Mouse (Mus musculus): Measurements from ENCODE around the gene Ankdd1a. TPM values are rescaled to one million over a fixed set of nuclear protein-coding genes. Genes with fewer than 3 reads are reported as not detected.
A peak's percentile ranks its signal among the peaks of the same experiment; 100 is the strongest.

Ankdd1a gene
- polyA plus RNA-seq, 1 experiment from 2014 or later: not detected

DNA sequence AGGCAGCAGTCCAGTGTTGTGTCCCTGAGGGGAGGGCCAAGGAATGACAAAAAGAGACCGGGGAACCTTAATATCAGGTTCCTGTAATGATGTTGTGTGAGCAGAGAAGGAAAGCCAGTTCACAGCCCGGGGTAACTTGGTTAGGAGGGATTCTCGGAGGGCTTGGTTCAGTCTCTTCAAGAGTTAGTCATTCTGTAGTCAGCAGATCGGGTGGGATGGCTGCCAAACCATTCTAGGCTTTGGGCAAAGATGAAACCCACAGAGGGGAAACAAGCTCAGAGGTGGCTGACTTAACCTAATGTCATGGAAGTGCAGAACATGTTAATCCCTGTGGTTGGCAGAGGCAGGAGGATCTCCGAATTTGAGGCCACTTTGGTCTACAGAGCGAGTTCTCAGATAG lies 55.8 kb downstream of the Ankdd1a start:
- H3K27me3 ChIP-seq (ENCODE audit: control insufficient read depth, insufficient read depth, low read length): no peaks in the 10 kb centered on the region
- H3K4me1 ChIP-seq (ENCODE audit: control insufficient read depth, insufficient read depth, low read length): peaks cover 15% of the 10 kb centered on the region
- ATAC-seq (replicated peaks; ENCODE audit: extremely low read depth, insufficient read depth, low FRiP score): no peak
- no peaks in the 10 kb centered on the region for H3K9me3 ChIP-seq (replicated peaks; ENCODE audit: control insufficient read depth, low read length)
- no peak overlapping the region for H3K9ac ChIP-seq (ENCODE audit: low read length)
- peaks cover 10% of the 10 kb centered on the region for H3K36me3 ChIP-seq (ENCODE audit: control insufficient read depth, insufficient read depth)
- 87% methylated on average over 6 of the region's 6 CpGs for WGBS
- no peak overlapping the region for H3K27ac ChIP-seq (ENCODE audit: low read length)
- H3K4me2 ChIP-seq (ENCODE audit: low read depth, low read length): no peak overlapping the region
- no peak overlapping the region for H3K4me3 ChIP-seq (ENCODE audit: low read length)

DNA sequence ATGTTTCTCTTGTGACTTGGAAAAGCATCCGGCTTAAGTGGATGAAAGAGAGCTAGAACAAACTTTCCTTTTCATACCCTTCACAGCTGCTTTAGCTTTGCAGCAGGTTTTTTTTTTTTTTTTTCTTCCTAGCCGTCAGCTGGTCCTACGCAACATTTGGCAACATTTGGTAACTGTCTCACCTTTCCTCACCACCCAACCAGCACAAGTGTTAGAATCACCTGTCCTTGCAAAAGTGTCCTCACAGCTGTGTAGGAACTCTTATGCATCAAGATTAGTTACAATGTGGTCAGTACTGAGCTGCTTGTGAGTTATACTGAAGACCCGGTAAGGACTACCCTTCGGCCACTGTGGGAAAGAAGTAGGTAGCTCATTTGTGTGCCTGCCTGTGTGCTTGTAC lies 57.4 kb downstream of the Ankdd1a start:
- Histone ChIP-seq H3K27ac (ENCODE audit: low read length) (no peak overlapping the region), H3K9me3 (replicated peaks; ENCODE audit: control insufficient read depth, low read length) (no peaks in the 10 kb centered on the region), H3K4me3 (ENCODE audit: low read length) (no peak overlapping the region), H3K9ac (ENCODE audit: low read length) (no peak overlapping the region), H3K27me3 (ENCODE audit: control insufficient read depth, insufficient read depth, low read length) (no peaks in the 10 kb centered on the region), H3K4me2 (ENCODE audit: low read depth, low read length) (no peak overlapping the region), H3K36me3 (ENCODE audit: control insufficient read depth, insufficient read depth) (peaks cover 10% of the 10 kb centered on the region), H3K4me1 (ENCODE audit: control insufficient read depth, insufficient read depth, low read length) (peaks cover 15% of the 10 kb centered on the region)
- 69% methylated on average over 5 of the region's 5 CpGs for WGBS
- no peak for ATAC-seq (replicated peaks; ENCODE audit: extremely low read depth, insufficient read depth, low FRiP score)

DNA sequence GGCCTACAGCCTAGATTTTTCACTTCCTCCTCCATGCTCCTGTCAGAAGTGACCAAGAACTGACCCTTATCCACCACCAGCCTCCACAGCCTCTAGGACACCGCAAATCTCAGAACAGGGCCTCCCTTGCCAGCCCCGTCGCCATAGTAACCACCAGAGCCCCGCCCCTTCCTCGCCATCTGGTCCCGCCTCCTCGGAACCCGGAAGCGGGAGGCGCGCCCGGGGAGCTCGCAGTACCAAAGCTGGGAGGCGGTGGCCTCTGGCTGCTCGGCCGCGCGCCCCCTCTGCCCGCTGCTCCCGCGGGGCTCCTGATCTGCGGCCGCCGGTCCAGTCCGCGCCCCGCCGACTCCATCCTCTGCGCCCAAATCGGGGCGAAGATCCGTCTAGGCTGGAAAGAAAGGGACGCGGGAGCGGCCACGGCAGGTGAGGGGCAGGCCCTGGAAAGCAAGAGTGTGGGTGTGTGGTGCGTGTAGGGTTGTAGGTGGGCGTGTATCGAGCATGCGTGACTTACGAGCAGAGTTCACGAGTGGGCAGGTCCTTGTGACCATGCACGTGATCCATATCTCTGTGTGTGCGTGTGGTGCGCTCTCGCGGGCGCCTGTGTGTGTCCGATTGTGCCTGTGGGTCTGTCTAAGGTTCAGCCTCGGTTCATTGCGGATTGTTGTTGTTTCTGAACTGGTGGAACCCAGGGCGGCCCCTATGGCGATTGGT lies 59.1 kb downstream of the Ankdd1a start, which contains the start of gene Spg21:
TSS of gene Spg21 (plus strand) at position 216 of the 711 bp plus-strand sequence.
- ATAC-seq (replicated peaks; ENCODE audit: extremely low read depth, insufficient read depth, low FRiP score): peak; percentile 96
- under 1% methylated on average over 53 of the region's 53 CpGs for WGBS

DNA sequence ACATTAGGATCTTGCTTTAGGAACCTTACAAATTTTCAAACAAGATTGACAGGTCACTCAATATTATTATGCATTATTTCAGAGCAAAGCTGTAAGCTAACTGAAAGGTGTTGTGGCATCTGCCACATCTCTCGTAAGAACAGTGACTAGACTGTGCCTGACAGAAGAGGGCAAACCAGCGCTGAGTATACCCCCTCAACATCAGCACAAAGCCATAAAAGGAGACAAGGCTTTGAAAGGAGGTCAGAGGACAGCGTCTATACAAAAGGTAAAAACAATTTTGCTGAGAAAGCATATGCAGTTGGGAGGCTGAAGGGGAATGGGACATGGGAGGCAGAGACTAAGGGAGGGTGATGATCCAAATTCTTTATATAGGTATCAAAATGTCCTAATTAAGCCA lies 59.8 kb downstream of the Ankdd1a start:
- 57% methylated on average over 3 of the region's 3 CpGs for WGBS
- H3K27ac ChIP-seq (ENCODE audit: low read length): peak overlapping the region; percentile 76
- no peak overlapping the region for H3K9ac ChIP-seq (ENCODE audit: low read length)
- no peaks in the 10 kb centered on the region for H3K27me3 ChIP-seq (ENCODE audit: control insufficient read depth, insufficient read depth, low read length)
- H3K36me3 ChIP-seq (ENCODE audit: control insufficient read depth, insufficient read depth): peaks cover 2% of the 10 kb centered on the region; the same call in 1 of the 2 replicates
- H3K9me3 ChIP-seq (replicated peaks; ENCODE audit: control insufficient read depth, low read length): no peaks in the 10 kb centered on the region
- ATAC-seq (replicated peaks; ENCODE audit: extremely low read depth, insufficient read depth, low FRiP score): no peak
- H3K4me2 ChIP-seq (ENCODE audit: low read depth, low read length): peak overlapping the region; percentile 82
- peak overlapping the region; percentile 85 for H3K4me3 ChIP-seq (ENCODE audit: low read length)
- H3K4me1 ChIP-seq (ENCODE audit: control insufficient read depth, insufficient read depth, low read length): peaks cover 15% of the 10 kb centered on the region

More for the DNA sequence above, 59.1 kb downstream of the Ankdd1a start, which contains the start of gene Spg21:
- H3K4me3 ChIP-seq (ENCODE audit: low read length): peak within 1 kb of the TSS; percentile 85
- peak within 1 kb of the TSS; percentile 91 for H3K9ac ChIP-seq (ENCODE audit: low read length)
- no peaks in the 10 kb centered on the region for H3K9me3 ChIP-seq (replicated peaks; ENCODE audit: control insufficient read depth, low read length)
- peaks cover 15% of the 10 kb centered on the region for H3K4me1 ChIP-seq (ENCODE audit: control insufficient read depth, insufficient read depth, low read length)
- peak within 1 kb of the TSS; percentile 76 for H3K27ac ChIP-seq (ENCODE audit: low read length)
- H3K36me3 ChIP-seq (ENCODE audit: control insufficient read depth, insufficient read depth): peaks cover 7% of the 10 kb centered on the region
- H3K4me2 ChIP-seq (ENCODE audit: low read depth, low read length): peak within 1 kb of the TSS; percentile 82
- H3K27me3 ChIP-seq (ENCODE audit: control insufficient read depth, insufficient read depth, low read length): no peaks in the 10 kb centered on the region

DNA sequence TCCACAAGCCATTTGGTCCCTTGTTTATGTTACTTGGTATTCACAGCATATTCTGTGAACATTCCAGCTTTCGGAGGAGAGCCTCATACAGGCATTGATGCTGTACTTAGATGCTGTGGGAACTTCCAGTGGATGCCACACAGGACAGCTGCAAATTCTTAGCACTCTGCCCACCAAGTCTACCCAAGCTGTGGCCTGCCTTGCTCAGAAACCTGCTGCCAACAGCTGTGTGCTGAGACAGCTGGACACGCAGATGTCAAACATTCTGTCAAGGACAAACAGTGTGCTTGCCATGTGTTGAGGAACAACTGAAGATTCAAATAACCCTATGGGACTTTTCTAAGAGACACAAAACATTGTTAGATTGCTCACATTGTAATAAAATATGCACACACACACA lies 61.0 kb downstream of the Ankdd1a start:
- H3K9ac ChIP-seq (ENCODE audit: low read length): no peak overlapping the region
- H3K4me1 ChIP-seq (ENCODE audit: control insufficient read depth, insufficient read depth, low read length): peaks cover 15% of the 10 kb centered on the region
- WGBS: 85% methylated on average over 2 of the region's 2 CpGs
- no peaks in the 10 kb centered on the region for H3K9me3 ChIP-seq (replicated peaks; ENCODE audit: control insufficient read depth, low read length)
- H3K27ac ChIP-seq (ENCODE audit: low read length): no peak overlapping the region
- H3K4me3 ChIP-seq (ENCODE audit: low read length): no peak overlapping the region
- H3K36me3 ChIP-seq (ENCODE audit: control insufficient read depth, insufficient read depth): no peaks in the 10 kb centered on the region
- no peaks in the 10 kb centered on the region for H3K27me3 ChIP-seq (ENCODE audit: control insufficient read depth, insufficient read depth, low read length)
- ATAC-seq (replicated peaks; ENCODE audit: extremely low read depth, insufficient read depth, low FRiP score): no peak
- H3K4me2 ChIP-seq (ENCODE audit: low read depth, low read length): no peak overlapping the region

DNA sequence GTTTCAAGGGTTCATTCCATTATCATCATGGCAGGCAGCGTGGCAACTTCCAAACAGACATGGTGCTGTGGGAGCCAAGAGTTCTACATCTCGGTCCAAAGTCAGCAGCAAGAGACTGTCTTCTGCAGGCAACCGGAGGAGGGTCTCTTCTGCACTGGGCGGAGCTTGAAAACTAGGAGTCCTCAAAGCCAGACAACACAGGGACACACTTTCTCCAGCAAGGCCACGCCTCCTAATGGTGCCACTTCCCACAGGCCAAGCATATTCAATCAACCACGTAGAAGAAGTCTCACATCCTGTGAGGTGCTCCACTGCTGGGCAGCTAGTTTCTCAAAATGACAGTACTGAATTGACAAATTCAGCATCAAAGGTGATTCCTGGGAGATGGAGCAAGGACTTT lies 72.0 kb downstream of the Ankdd1a start:
- peaks cover 29% of the 10 kb centered on the region for H3K36me3 ChIP-seq (ENCODE audit: control insufficient read depth, insufficient read depth)
- H3K4me2 ChIP-seq (ENCODE audit: low read depth, low read length): no peak overlapping the region
- H3K9ac ChIP-seq (ENCODE audit: low read length): no peak overlapping the region
- no peaks in the 10 kb centered on the region for H3K4me1 ChIP-seq (ENCODE audit: control insufficient read depth, insufficient read depth, low read length)
- ATAC-seq (replicated peaks; ENCODE audit: extremely low read depth, insufficient read depth, low FRiP score): no peak
- 87% methylated on average over 6 of the region's 6 CpGs for WGBS
- no peak overlapping the region for H3K4me3 ChIP-seq (ENCODE audit: low read length)
- no peak overlapping the region for H3K27ac ChIP-seq (ENCODE audit: low read length)
- no peaks in the 10 kb centered on the region for H3K27me3 ChIP-seq (ENCODE audit: control insufficient read depth, insufficient read depth, low read length)
- no peaks in the 10 kb centered on the region for H3K9me3 ChIP-seq (replicated peaks; ENCODE audit: control insufficient read depth, low read length)

DNA sequence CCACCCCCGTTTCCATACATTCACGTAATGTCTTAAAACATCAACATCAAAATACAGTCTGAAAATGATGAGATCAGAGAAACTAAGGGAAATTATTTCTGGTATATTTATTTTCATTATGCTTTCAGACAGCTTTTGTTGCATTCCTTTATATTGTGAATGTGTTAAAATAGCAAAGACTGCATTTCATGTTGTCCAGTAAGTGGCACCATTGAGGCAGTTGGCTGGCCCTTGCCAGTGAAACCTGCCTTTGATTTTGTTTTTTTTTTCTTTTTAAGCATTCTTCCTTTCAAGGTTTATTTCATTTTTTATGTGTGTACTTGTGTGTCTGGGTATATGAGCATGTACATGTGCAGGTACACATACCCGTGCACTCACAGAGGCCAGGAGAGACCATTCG lies 75.3 kb downstream of the Ankdd1a start:
- Histone ChIP-seq H3K4me2 (ENCODE audit: low read depth, low read length) (no peak overlapping the region), H3K9me3 (replicated peaks; ENCODE audit: control insufficient read depth, low read length) (no peaks in the 10 kb centered on the region), H3K36me3 (ENCODE audit: control insufficient read depth, insufficient read depth) (peaks cover 37% of the 10 kb centered on the region), H3K9ac (ENCODE audit: low read length) (no peak overlapping the region), H3K27ac (ENCODE audit: low read length) (no peak overlapping the region), H3K4me1 (ENCODE audit: control insufficient read depth, insufficient read depth, low read length) (no peaks in the 10 kb centered on the region), H3K27me3 (ENCODE audit: control insufficient read depth, insufficient read depth, low read length) (no peaks in the 10 kb centered on the region), H3K4me3 (ENCODE audit: low read length) (no peak overlapping the region)
- no peak for ATAC-seq (replicated peaks; ENCODE audit: extremely low read depth, insufficient read depth, low FRiP score)
- 90% methylated on average over 4 of the region's 4 CpGs for WGBS

Other genes starting within 250 kb of the Ankdd1a start
- 49.0 and 53.5 TPM in 2 replicates for gene Clpx, start 225.9 kb downstream of the Ankdd1a start, polyA plus RNA-seq (2015; fragmentation: Nextera tagmentation; extraction: Ambion mirVana)
- gene Pdcd7, start 174.1 kb downstream of the Ankdd1a start, polyA plus RNA-seq (2015; fragmentation: Nextera tagmentation; extraction: Ambion mirVana): 5.3 and 5.7 TPM in 2 replicates
- gene Ubap1l, start 159.2 kb downstream of the Ankdd1a start, polyA plus RNA-seq (2015; fragmentation: Nextera tagmentation; extraction: Ambion mirVana): 0.13 and 0.42 TPM in 2 replicates
- 1.4 and 1.8 TPM in 2 replicates for gene Kbtbd13, start 128.5 kb downstream of the Ankdd1a start, polyA plus RNA-seq (2015; fragmentation: Nextera tagmentation; extraction: Ambion mirVana)
- 8.4 and 11.6 TPM in 2 replicates for gene Rasl12, start 121.7 kb downstream of the Ankdd1a start, polyA plus RNA-seq (2015; fragmentation: Nextera tagmentation; extraction: Ambion mirVana)
- 0.70 TPM in 1 of 2 replicates, not detected in the other for gene Slc51b, start 97.2 kb downstream of the Ankdd1a start, polyA plus RNA-seq (2015; fragmentation: Nextera tagmentation; extraction: Ambion mirVana)
- 13.7 and 15.0 TPM in 2 replicates for gene Mtfmt, start 84.4 kb downstream of the Ankdd1a start, polyA plus RNA-seq (2015; fragmentation: Nextera tagmentation; extraction: Ambion mirVana)
- 59.9 and 61.9 TPM in 2 replicates for gene Spg21, start 59.2 kb downstream of the Ankdd1a start, polyA plus RNA-seq (2015; fragmentation: Nextera tagmentation; extraction: Ambion mirVana)
- gene Plekho2, start 59.8 kb upstream of the Ankdd1a start, polyA plus RNA-seq (2015; fragmentation: Nextera tagmentation; extraction: Ambion mirVana): 11.0 and 12.0 TPM in 2 replicates
- gene Pif1, start 67.0 kb upstream of the Ankdd1a start, polyA plus RNA-seq (2015; fragmentation: Nextera tagmentation; extraction: Ambion mirVana): 11.9 and 13.9 TPM in 2 replicates
- 105 and 108 TPM in 2 replicates for gene Rbpms2, start 109.5 kb upstream of the Ankdd1a start, polyA plus RNA-seq (2015; fragmentation: Nextera tagmentation; extraction: Ambion mirVana)
- 299 and 313 TPM in 2 replicates for gene Oaz2, start 147.8 kb upstream of the Ankdd1a start, polyA plus RNA-seq (2015; fragmentation: Nextera tagmentation; extraction: Ambion mirVana)